ENCODE assay signal across 32 mouse cellular contexts in genomic region chr7:112769866-112770265, GRCm38 (mm10).
DNase-seq lines count a peak whose midpoint lies in the region; ATAC-seq lines count a peak whose summit lies in the region.
"Had no signal": no experiment of that assay in that cellular context is flagged by ENCODE, and none has a peak within 500 bp of the region (broad histone marks: within the 10 kb centered on the region; RNA-seq: fewer than 3 reads in every experiment).

No protein-coding gene starts in this region.

- H3K4me3 ChIP-seq in embryonic facial prominence, embryonic 11.5 days (ENCODE audit: low read depth, low read length), result no peak overlapping the region
- no peak overlapping the region for H3K4me3 ChIP-seq in embryonic facial prominence, embryonic 10.5 days
- H3K4me3 ChIP-seq in heart, embryonic 11.5 days (ENCODE audit: low read depth, low read length), result no peak overlapping the region
- no peak overlapping the region for H3K4me3 ChIP-seq in embryonic facial prominence, embryonic 13.5 days
- no peak overlapping the region for H3K4me3 ChIP-seq in hindbrain, embryonic 12.5 days
- no peak overlapping the region for H3K4me3 ChIP-seq in forebrain, embryonic 11.5 days (ENCODE audit: low read depth, low read length)
- H3K4me3 ChIP-seq: embryonic facial prominence, embryonic 15.5 days; forebrain, embryonic 12.5 days; forebrain, embryonic 15.5 days; heart, adult 2 months; heart, embryonic 10.5 days; heart, embryonic 15.5 days; hindbrain, embryonic 13.5 days; intestine, embryonic 15.5 days had no signal

- H3K9me3 ChIP-seq in embryonic facial prominence, embryonic 11.5 days (replicated peaks; ENCODE audit: control insufficient read depth, low read length), result no peaks in the 10 kb centered on the region
- H3K9me3 ChIP-seq in embryonic facial prominence, embryonic 10.5 days, result no peaks in the 10 kb centered on the region
- H3K9me3 ChIP-seq in heart, embryonic 11.5 days (replicated peaks; ENCODE audit: control insufficient read depth, low read length), result no peaks in the 10 kb centered on the region
- no peaks in the 10 kb centered on the region for H3K9me3 ChIP-seq in embryonic facial prominence, embryonic 13.5 days
- no peaks in the 10 kb centered on the region for H3K9me3 ChIP-seq in hindbrain, embryonic 12.5 days (replicated peaks)
- no peaks in the 10 kb centered on the region for H3K9me3 ChIP-seq in forebrain, embryonic 11.5 days (ENCODE audit: control insufficient read depth, low read length)
- H3K9me3 ChIP-seq: embryonic facial prominence, embryonic 15.5 days; forebrain, embryonic 12.5 days; forebrain, embryonic 15.5 days; heart, embryonic 10.5 days; heart, embryonic 15.5 days; hindbrain, embryonic 13.5 days; intestine, embryonic 15.5 days had no signal

- H3K27me3 ChIP-seq in embryonic facial prominence, embryonic 11.5 days (ENCODE audit: control insufficient read depth, insufficient read depth, low read length), result no peaks in the 10 kb centered on the region
- no peaks in the 10 kb centered on the region for H3K27me3 ChIP-seq in embryonic facial prominence, embryonic 10.5 days (replicated peaks; ENCODE audit: low read depth, poor library complexity, severe bottlenecking)
- no peaks in the 10 kb centered on the region for H3K27me3 ChIP-seq in heart, embryonic 11.5 days (ENCODE audit: control insufficient read depth, insufficient read depth, low read length)
- no peaks in the 10 kb centered on the region for H3K27me3 ChIP-seq in embryonic facial prominence, embryonic 13.5 days
- no peaks in the 10 kb centered on the region for H3K27me3 ChIP-seq in hindbrain, embryonic 12.5 days
- no peaks in the 10 kb centered on the region for H3K27me3 ChIP-seq in forebrain, embryonic 11.5 days (ENCODE audit: control insufficient read depth, insufficient read depth, low read length)
- H3K27me3 ChIP-seq: CH12.LX; embryonic facial prominence, embryonic 15.5 days; forebrain, embryonic 12.5 days; forebrain, embryonic 15.5 days; heart, embryonic 15.5 days; hindbrain, embryonic 13.5 days; intestine, embryonic 15.5 days had no signal

- H3K4me1 ChIP-seq in embryonic facial prominence, embryonic 11.5 days (ENCODE audit: control insufficient read depth, insufficient read depth, low read length), result no peaks in the 10 kb centered on the region
- H3K4me1 ChIP-seq in embryonic facial prominence, embryonic 10.5 days, result peaks cover 46% of the 10 kb centered on the region
- peaks cover 63% of the 10 kb centered on the region for H3K4me1 ChIP-seq in heart, embryonic 11.5 days (ENCODE audit: control insufficient read depth, insufficient read depth, low read length)
- peaks cover 47% of the 10 kb centered on the region for H3K4me1 ChIP-seq in embryonic facial prominence, embryonic 13.5 days
- peaks cover 13% of the 10 kb centered on the region; the same call in 1 of the 2 replicates for H3K4me1 ChIP-seq in hindbrain, embryonic 12.5 days
- 0 out of 2 replicates have a peak, but pooled peaks cover 6% of the 10 kb centered on the region for H3K4me1 ChIP-seq in forebrain, embryonic 11.5 days (replicated peaks; ENCODE audit: control insufficient read depth, insufficient read depth, low read length)

- no peak overlapping the region for H3K27ac ChIP-seq in embryonic facial prominence, embryonic 11.5 days (replicated peaks; ENCODE audit: low read depth, low read length)
- H3K27ac ChIP-seq in embryonic facial prominence, embryonic 10.5 days (replicated peaks), result no peak overlapping the region
- 0 out of 2 replicates have a peak overlapping the region, but pooled peaks have one; percentile 4 for H3K27ac ChIP-seq in heart, embryonic 11.5 days (ENCODE audit: low read depth, low read length)
- peak overlapping the region; percentile 51 for H3K27ac ChIP-seq in embryonic facial prominence, embryonic 13.5 days
- H3K27ac ChIP-seq in hindbrain, embryonic 12.5 days, result no peak overlapping the region
- no peak overlapping the region for H3K27ac ChIP-seq in forebrain, embryonic 11.5 days (ENCODE audit: low read depth, low read length)
- H3K27ac ChIP-seq: forebrain, embryonic 12.5 days; forebrain, embryonic 15.5 days; heart, adult 2 months; hindbrain, embryonic 13.5 days; intestine, embryonic 15.5 days had no signal

- intact Hi-C loops in heart, postnatal 10 days (cut with DNase I), result no loop called here

- WGBS in embryonic facial prominence, embryonic 11.5 days, result 51% methylated on average over 2 of the region's 2 CpGs
- whole genome bisulfite sequencing in embryonic facial prominence, embryonic 10.5 days, result 75% methylated on average over 2 of the region's 2 CpGs
- WGBS in heart, embryonic 11.5 days (ENCODE audit: insufficient replicate concordance), result 76% methylated on average over 2 of the region's 2 CpGs
- WGBS in embryonic facial prominence, embryonic 13.5 days, result 26% methylated on average over 2 of the region's 2 CpGs
- WGBS in hindbrain, embryonic 12.5 days, result 71% methylated on average over 2 of the region's 2 CpGs
- WGBS in forebrain, embryonic 11.5 days, result 71% methylated on average over 2 of the region's 2 CpGs

- no peak overlapping the region for H3K9ac ChIP-seq in embryonic facial prominence, embryonic 11.5 days (replicated peaks; ENCODE audit: low read length)
- H3K9ac ChIP-seq in heart, embryonic 11.5 days (ENCODE audit: low read depth, low read length), result no peak overlapping the region
- no peak overlapping the region for H3K9ac ChIP-seq in embryonic facial prominence, embryonic 13.5 days
- H3K9ac ChIP-seq in hindbrain, embryonic 12.5 days, result no peak overlapping the region
- H3K9ac ChIP-seq in forebrain, embryonic 11.5 days (ENCODE audit: low read length), result no peak overlapping the region
- H3K9ac ChIP-seq: embryonic facial prominence, embryonic 15.5 days; forebrain, embryonic 12.5 days; forebrain, embryonic 15.5 days; heart, embryonic 15.5 days; hindbrain, embryonic 13.5 days; intestine, embryonic 15.5 days had no signal

- peak; percentile 62 for DNase-seq in embryonic facial prominence, embryonic 11.5 days (ENCODE audit: low spot score)
- DNase-seq in embryonic facial prominence, embryonic 10.5 days (ENCODE audit: low spot score), result no peak
- no peak for DNase-seq in heart, postnatal 10 days
- peak; percentile 52 for DNase-seq in 3T3-L1 (ENCODE audit: low read depth, low spot score)
- no peak for DNase-seq in forebrain, embryonic 11.5 days (ENCODE audit: low spot score)
- DNase-seq: adrenal gland, adult 2 months; adrenal gland, postnatal 25 days; B cell, adult 2 months; cerebellum, adult 11-12 months; cerebellum, adult 8-10 months; cerebellum, postnatal 10 days; cerebellum, postnatal 36 days; embryo, embryonic 11 days; gastrocnemius, postnatal 10 days; gastrocnemius, postnatal 36 days; heart, adult 2 months; heart, postnatal 14 days; kidney, adult 11 months; kidney, adult 8-10 months had no signal

- no peak for ATAC-seq in embryonic facial prominence, embryonic 11.5 days (replicated peaks; ENCODE audit: insufficient number of reproducible peaks, low FRiP score, low TSS enrichment, low read depth)
- ATAC-seq in heart, embryonic 11.5 days (replicated peaks; ENCODE audit: insufficient number of reproducible peaks, low FRiP score, low TSS enrichment), result no peak
- ATAC-seq in embryonic facial prominence, embryonic 13.5 days (ENCODE audit: insufficient number of reproducible peaks, insufficient read depth, low FRiP score, low TSS enrichment, low read depth), result no peak
- ATAC-seq in hindbrain, embryonic 12.5 days (ENCODE audit: low FRiP score), result no peak
- no peak for ATAC-seq in forebrain, embryonic 11.5 days (replicated peaks; ENCODE audit: low FRiP score)
- ATAC-seq: hindbrain, embryonic 16.5 days; intestine, embryonic 15.5 days had no signal

- H3K4me2 ChIP-seq in embryonic facial prominence, embryonic 11.5 days (ENCODE audit: low read depth, low read length), result no peak overlapping the region
- H3K4me2 ChIP-seq in heart, embryonic 11.5 days, result no peak overlapping the region
- H3K4me2 ChIP-seq in embryonic facial prominence, embryonic 13.5 days, result no peak overlapping the region
- H3K4me2 ChIP-seq in hindbrain, embryonic 12.5 days (replicated peaks), result no peak overlapping the region
- no peak overlapping the region for H3K4me2 ChIP-seq in forebrain, embryonic 11.5 days (ENCODE audit: low read depth, low read length, severe bottlenecking)
- H3K4me2 ChIP-seq: embryonic facial prominence, embryonic 15.5 days; forebrain, embryonic 12.5 days; forebrain, embryonic 15.5 days; heart, embryonic 15.5 days; hindbrain, embryonic 13.5 days; intestine, embryonic 15.5 days had no signal

- H3K36me3 ChIP-seq in embryonic facial prominence, embryonic 11.5 days (replicated peaks; ENCODE audit: control insufficient read depth, insufficient read depth, low read depth, low read length), result no peaks in the 10 kb centered on the region
- H3K36me3 ChIP-seq in embryonic facial prominence, embryonic 10.5 days (replicated peaks), result no peaks in the 10 kb centered on the region
- no peaks in the 10 kb centered on the region for H3K36me3 ChIP-seq in heart, embryonic 11.5 days (ENCODE audit: control insufficient read depth, insufficient read depth, low read length)
- no peaks in the 10 kb centered on the region for H3K36me3 ChIP-seq in embryonic facial prominence, embryonic 13.5 days
- no peaks in the 10 kb centered on the region for H3K36me3 ChIP-seq in hindbrain, embryonic 12.5 days
- H3K36me3 ChIP-seq in forebrain, embryonic 11.5 days (ENCODE audit: control insufficient read depth, insufficient read depth, low read length), result no peaks in the 10 kb centered on the region
- H3K36me3 ChIP-seq: embryonic facial prominence, embryonic 15.5 days; forebrain, embryonic 12.5 days; forebrain, embryonic 15.5 days; G1E; heart, embryonic 10.5 days; heart, embryonic 15.5 days; hindbrain, embryonic 13.5 days; intestine, embryonic 15.5 days had no signal

Comparison
In these comparisons a context has a peak if more than half of its experiments do, and no peak if none do; other contexts are left out.
1. DNase-seq: peak in embryonic facial prominence, embryonic 11.5 days (single experiment) and 3T3-L1 (single experiment); none in embryonic facial prominence, embryonic 10.5 days (single experiment), heart, postnatal 10 days (0 of 2) and forebrain, embryonic 11.5 days (single experiment).
2. H3K27ac ChIP-seq: peak in heart, embryonic 11.5 days (single experiment) and embryonic facial prominence, embryonic 13.5 days (single experiment); none in embryonic facial prominence, embryonic 11.5 days (single experiment), embryonic facial prominence, embryonic 10.5 days (single experiment), hindbrain, embryonic 12.5 days (single experiment) and forebrain, embryonic 11.5 days (single experiment).